Mouse (Mus musculus) kidney, adult 11 months (tissue): ENCODE results near the gene Mob3b.

Source experiments
- DNase-seq: peaks from one replicate; pipeline ENCODE4 v3.0.0; 2022

Gene Mob3b

DNA sequence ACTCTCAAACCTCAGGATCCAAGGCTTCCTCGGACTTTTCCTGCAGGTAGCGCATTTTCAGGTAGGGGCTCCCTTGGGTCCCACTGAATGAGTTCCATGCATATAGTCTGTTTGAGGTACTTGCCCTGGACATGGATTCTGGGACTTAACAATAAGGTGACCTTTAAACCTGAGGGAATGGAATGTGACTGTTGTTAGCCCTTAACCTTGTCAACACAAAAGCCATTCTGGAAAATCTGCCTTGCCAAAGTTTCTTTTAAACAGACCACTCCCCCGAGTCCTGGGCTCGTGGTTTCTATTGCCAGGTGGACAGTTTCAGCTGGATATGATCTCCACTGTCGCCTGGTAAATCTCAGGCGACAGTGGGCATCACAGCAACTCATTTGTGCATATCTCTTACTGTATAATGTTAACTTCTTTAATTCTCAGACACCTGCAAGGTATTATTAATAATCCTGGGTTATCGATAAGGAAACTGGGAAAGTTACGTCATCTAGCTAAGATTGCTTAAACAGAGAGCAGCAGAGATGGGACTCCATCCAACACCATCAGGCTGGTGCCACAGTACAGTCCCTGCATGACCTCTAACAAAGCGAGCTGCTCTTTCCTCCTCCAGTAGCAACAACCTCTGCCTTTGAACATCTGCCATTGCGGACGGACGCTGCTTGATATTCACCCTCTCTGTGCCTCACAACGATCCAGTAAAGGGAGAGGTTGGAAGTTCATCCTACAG lies 43.6 kb downstream of the Mob3b start:
- no peak for DNase-seq

DNA sequence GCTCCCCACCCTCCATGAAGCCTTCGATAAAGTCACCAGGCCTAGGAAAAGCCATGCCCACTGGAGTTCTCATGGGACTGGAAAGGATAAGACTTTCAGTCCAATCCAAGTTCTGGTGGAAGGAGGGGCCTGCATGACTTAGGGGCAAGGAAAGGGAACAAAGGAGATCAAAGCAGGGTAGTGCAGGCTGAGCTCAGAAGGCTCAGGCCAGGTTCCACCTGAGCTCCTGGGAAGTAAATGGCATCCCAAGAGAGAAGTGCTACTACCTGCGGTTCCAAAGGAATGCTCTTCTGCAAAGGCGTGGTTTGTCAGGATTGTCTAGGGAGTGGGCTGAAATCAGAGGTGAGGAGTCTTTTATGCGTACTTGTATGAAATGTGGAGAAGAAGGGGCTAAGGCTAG lies 44.8 kb downstream of the Mob3b start:
- no peak for DNase-seq

DNA sequence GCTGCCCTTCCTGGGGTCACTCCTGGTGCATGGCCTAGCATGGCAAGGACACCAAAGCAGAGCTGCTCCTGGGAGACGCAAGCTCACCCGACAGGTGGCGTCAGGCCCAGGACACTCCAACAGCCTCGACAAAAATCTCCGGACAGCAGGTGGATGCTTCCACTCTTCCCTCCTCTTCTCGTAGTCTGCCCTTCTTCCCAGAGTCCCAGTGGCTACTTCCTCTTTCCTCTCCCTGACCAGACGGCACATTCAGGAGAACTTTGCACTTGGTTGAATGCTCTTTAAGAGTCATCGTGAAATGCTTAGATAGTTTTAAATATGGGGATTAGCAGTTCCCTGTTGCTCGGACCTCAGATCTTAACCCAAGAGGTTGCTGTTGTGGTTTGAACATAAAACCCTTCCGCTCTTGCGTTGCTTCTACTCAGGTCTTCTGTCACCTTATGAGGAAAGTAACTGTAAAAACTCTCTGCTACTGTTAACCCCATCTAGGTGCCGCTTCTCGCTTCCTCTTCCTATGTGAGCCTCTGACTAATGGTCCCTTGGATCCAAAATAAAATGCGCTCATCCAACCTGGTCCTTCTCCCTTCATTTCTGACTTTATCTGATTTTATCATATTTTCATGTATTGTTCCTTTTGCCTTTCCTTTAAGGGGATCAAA lies 52.0 kb downstream of the Mob3b start:
- DNase-seq = no peak

DNA sequence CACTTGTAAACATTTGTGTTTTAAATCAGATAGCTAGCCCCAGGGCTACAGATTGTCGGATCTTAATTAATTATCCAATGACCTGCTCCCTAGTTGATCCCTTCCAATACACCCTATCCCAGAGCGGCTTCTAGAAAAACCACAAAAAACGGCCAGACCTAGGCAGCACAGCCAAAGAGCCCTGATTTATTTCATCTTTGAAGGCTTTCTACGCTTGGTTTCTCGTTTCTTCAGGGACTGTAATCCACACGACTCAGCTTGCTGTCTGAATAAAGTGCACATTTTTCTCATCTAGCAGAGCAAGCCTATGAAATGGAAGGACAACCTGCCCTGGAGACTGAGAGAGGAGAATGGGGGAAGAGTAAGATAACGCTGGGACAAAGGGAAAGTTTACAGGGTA lies 56.1 kb downstream of the Mob3b start:
- DNase-seq = no peak

DNA sequence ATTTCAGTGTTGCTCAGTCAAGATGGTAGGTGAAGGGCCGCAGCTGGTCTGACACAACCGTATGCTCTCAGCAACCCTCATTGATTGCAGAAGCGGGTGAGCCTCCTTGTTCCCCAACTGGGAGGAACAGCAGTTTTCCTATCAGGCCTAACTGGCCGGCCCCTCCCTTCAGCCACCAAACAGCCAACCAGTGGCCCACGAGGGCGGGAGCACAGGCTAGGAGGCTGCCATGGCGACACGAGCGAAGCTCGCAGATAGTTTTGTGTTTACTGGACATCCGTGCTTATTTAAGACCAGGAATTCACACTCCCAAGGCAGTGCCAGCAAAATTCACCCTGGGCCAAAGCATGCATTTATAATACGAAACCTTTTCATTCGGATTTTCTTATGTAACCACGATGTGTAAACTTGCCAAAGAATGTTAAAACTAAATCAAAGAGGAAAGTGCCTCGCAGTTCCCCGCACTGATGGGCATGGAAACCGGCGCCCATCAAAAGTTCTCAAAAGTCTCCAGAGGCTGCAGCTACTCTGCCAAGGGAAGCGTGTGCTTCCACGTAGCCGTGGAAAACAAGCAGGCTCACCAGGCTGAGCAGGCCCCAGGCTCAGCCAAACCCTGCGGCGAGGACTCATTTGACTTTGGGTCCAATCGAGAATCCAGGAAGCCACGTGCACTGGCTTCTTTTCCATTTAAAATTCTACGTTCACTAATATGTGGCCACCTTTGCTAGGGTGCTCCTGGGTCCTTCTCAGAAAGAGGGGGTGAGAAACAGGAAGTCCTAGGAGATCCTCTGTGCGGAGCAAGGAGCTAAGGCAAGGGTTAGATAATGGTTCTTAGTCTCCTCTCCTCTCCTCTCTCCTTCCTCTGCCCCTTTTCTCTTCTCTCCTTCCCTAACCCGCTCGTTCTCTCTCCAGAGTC lies 57.2 kb downstream of the Mob3b start:
- peak; percentile 83 for DNase-seq

DNA sequence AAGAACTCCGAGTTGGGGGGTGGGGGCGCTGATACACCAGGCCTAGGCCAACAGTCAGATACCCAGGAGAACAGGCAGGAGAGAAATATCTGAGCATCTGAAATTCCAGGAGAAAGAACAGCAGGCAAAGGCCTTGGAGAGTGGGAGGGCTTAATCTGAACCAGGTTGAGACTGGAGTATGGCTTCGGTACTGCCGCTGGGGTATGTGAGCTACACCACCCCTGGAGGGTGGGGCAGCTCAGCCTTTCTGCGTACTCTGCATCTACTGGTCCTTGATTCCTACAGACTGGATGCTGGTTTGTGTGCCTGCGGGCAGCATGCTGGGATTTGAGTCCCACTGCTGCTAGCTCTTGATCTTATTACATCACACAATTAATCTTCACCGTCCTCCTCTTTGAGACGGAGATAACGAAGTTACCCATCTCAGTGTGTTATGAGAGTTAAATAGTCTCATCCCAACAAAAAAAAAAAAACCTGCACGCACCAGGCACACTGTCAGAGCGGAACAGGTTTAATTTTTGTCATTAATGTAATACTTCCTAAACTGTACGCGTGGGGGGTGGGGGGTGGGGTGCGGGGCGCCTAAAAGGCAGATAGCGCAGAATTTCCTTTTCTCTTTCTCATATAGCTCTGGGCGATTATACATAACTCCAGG lies 57.9 kb downstream of the Mob3b start:
- no peak for DNase-seq

DNA sequence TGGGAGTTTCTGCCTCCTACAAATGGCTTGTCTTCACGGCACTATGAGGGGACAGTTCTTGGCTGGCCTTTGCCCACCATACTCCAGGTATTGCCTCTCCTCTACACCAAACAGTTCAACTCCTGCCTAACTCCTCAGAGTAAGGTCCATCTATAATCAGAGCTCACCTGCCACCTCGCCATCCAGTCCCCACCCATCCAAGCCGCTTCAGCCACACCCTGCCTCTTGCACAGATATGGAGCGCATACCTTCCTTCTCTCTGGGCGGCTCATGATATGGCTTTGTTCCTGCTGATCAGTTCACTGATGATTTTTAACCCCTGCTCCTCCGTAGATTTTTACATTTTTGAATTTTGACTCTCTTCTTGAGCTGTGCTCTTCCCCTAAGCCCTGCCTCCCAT lies 58.7 kb downstream of the Mob3b start:
- no peak for DNase-seq

DNA sequence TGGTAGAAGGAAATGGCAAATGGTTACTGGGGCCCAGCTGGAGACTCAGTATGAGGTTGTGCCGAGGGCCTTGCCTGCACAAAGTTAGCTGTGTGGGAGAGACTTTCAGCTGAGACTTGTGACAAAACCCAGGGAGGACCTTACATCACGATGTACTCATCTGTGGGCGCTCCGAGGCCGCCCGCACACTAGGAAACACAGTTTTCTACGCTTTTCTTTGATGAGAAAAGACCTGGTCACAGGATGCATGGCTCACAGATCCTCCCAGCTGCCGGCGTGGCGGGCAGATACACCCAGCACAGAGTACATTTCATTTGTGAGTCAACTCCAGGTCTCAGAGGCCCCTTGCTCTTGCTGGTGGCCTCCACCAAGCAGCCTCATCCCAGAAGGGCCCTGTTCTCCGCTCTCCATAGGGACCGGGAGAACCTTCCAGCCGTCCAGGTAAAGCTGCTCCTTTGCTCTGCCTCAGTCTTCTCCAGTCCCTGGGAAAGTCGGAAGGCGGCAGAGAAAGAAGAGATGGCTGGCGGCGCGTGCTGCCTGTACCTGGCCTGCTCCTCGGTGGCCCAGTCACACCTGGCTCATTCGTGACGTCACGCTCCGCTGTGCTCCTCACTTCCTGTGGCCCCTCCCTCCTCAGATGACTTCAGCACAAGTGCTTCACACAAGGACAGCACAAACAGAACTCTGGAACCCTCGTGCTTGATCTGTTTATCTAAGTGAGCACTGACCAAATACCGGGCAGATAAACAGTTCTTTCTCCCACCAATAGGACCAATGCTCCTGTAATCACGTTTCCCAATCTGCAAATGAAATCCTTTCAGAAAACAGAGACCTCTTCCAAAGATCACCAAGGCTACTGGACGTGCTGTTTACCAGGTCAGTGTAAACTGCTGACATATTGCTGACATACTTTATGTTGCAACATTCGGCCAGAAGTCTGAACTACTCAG lies 60.8 kb downstream of the Mob3b start:
- no peak for DNase-seq

DNA sequence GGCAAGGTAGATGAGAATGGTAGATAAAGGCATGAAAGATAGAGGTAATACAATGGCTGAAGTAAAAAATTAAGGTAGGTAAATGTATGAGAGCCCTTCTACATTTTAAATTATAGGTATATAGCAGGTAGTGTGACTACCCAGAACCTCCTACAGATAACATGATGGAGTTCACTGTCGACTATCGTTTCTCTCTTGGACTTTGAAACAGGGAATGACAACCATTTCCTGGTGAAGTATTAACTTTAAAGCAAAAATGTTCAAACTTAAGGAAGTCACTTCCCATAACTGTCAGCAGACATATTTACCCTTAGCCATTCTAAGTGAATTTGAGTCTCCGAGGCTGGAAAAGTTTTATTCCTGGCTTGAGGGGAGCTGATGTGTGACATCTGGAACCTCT lies 64.8 kb downstream of the Mob3b start:
- no peak for DNase-seq

DNA sequence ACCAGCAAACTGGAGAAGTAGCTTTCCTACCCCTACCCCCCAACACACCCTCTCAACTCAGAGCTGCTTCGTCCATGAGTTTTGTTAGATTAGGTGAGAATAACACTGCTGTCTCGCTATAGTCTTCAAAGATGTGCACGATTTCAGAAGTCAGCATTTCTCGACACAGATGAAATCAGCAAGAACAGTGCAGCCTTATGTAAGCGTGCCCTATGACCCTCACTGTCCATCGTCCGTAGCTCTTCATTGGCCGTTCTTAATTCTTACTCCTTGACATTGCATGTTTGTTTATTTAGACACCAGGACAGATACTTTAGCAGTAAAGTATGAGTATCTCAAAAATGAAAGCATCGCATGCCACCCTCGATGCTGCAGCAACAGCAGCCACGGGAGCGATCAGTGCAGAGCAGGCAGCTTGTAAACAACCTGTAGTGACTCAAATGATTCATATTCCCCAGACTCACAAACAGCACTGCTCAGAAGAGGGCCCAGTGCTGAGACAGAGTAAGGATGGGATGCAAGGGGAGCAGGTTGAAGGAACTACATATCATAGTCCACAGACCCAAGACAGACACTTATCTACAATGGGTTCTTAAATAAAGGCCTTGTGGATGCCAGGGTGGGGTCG lies 66.0 kb downstream of the Mob3b start:
- DNase-seq = peak; percentile 55

DNA sequence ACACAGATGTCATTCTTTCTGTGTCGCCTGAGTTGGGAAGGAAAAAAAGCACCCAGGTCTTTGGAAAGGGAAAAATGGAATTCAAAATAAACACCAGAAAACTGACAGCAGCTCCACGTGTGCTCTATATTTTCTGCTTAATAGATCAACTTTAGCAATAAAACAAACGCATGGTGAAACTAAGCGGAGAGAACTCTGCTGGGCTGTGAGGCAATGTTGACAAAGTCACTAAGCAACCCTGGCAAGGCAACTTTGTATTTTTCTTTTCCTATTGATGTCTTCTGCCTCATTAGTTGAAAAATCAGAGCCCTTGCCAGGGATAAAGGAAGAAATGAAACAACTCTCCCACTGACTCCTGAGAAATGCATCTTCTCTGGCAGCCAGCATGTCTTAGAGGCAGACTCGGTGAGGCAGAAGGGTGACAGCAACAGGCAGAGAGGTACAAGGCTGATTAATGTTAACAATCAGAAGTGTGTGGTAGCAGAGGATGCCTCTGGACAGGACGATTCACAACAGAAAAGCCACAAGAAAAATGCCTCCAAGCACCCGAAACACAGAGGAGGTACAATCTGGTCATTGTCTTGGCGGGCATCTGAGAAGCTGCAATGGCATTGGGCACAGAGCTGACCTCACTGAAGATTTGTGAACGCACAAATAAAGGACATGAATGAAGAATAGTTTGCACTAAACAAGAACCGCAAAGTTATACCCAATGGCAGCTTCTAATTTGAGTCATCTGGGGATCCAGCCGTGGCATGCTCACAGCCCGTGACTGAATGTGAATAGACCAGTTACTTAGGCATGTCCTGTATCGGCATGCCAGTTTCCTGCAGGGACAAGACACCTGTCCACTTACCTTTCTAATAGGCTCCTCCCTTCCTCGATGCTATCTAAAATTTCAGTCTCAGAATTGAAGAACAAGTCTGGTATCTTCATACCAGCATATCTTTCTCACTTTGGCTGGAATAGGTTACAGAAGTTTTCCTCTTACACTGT lies 67.7 kb downstream of the Mob3b start:
- DNase-seq = no peak

DNA sequence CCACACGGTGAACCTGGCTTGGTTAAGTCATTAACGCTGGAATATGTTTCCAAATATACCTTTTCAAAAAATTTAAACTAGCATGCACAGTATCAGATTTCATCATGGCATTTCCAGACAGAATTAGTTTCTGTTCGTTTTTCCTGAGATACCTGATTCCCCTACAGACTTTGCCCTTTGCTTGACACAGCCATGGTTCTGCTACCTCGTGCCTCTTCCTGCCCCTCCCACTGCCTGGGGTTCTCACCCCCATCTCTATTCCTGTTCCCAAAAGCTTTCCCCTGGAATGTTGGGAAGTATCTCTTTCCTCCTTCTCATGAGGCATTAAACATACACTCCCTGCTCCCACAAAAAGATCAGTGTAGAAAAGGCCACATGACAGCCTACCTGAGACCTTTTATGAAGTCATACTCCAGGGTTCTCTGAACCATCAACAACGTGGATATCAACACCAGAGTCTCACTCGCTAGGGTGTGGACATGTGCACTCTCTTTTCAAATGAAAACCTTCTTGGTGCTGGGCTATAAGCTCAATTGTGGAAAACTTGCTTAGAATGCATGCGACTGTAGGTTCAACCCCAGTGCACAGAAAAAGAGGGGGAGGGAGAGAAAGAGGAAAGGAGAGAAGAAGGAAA lies 71.1 kb downstream of the Mob3b start:
- no peak for DNase-seq

DNA sequence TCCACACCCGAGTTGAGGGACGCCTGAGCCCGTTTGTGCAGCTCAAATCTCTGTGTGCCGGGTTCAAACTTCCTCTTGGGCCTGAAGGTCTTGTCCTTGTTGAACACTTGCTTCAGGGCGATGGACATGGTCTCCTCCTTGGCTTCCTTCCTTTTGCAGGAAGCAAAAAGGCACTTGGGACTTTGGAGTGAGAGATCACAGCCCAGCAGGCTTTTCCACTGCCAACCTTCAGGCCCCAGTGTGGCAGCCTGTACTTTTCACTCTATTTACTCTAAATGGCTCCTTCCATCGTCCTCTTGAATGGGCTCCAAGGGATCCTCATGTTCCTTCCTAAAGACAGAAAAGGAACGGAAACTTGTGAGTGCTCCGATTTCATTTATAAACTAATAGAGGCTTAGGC lies 73.2 kb downstream of the Mob3b start:
- DNase-seq = no peak

DNA sequence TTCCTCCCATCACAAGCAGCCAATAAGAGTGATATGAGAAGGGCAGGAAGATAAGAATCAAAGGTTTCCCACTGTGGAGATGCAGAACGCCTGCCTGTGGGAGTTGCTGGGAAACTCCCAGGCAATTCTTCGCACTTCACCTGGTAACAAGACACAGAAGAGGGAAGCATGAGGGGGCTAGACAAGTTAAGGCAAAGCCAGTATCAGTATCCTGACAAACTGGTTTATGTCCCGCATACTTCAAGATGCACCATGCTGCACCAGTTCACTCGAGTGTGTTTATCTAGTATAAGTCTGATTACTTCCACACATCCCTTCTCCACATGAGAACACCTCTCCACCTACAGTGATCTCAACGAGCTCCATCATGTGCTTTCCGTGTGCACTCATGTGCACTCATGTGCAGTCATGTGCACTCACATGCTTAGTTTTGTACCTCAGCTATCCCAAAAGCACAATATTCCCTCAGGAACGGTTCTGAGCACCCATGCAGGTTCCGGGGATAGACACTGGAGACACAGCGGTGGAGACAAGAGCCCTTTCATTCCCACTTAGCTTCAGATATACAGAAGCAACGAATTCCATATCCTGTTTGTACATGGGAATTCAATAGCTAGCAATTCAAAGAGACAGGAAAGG lies 74.7 kb downstream of the Mob3b start:
- DNase-seq = no peak

DNA sequence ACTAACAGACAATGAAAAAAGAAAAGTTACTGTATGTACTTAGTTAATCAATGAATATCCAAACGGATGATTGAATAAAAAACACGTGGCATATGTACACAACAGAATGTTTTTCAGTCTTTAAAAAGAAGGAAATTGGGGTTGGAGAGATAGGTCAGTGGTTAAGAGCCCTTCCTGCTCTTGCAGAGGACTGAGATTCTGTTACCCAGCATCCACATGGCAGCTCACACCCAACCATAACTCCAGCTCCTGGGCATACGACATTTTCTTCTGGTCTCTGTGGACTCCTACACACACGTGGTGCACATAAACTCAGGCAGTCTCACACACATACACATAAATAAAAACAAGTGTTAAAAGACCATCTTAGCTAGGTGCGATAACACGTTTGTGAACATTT lies 77.0 kb downstream of the Mob3b start:
- DNase-seq = no peak

DNA sequence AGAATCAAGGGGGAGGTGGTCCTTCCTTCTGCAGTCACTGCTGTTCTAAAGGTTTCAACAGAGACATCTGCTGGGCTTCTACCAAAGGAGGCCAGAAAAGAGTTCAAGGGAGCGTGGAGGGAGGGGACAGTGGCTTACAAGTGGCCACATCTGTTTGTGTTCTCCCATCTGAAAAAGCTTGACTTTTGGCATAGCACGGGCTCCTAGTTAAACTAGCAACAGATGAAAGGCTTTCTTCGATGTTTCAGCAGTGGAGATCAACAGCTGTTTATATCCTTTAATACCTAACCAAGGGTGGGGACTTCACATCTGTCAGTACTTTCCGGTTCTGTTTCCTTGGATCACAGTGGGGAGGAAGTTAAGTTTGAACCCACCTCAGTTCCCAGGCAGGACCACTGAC lies 88.5 kb downstream of the Mob3b start:
- DNase-seq = no peak

DNA sequence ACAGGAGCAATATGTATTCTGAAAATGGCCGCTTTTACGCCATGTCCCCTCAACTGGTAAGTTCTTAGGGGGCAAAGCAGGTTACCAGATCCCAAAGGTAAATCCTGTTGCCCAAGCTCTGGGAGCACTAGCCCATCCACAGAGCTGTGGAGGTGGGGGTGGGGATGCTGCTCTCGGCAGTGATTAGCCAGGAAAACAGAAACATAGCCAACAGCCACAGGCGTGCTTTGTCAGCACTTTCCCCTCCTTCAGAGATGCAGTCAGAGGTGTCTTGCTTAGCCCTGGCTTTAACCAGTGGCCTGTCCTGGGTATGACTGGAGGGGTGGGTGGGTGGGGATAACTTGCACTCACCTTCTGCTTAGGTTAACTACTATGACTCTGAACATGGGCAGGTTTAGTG lies 91.1 kb downstream of the Mob3b start:
- peak; percentile 77 for DNase-seq

DNA sequence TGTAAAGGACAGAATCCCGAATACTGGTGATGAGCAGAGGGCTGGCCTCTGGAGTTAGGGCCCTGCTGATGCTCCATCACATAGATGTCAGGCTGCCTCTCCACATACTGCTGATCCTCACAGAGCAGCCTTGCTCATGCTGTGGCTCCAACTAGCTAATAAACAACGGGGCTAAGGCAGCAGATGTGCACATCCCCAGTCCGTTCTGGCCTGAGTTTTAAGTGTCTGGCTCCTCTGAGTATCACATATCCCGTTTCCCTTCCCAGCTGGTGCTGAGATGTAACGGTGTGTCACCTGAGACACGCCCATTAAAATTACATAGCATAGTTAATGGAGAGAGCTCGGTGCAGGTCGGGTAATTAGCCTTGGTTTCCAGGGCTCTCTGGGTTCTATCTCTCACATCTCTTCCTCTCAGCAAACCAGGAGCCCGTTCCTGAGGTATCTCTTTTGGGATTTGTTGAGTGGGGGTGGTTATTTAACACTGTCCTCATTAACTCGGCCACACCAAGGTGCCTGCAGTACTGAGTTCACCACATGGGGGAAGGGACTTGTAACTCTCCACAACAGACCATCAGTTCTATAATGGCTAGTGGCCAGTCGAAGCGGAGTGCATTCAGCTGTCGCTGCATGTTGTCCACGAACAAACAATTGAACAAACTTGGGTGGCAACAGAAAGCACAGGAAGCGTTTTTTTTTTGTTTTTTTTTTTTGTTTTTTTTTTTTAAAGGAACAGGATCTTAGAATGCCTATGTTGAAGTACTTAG lies 92.0 kb downstream of the Mob3b start:
- DNase-seq = peak; percentile 32
